Mouse (Mus musculus) CH12.LX (cell line): Measurements from ENCODE around the gene Rbfox1. TPM values are rescaled to one million over a fixed set of nuclear protein-coding genes. Genes with fewer than 3 reads are reported as not detected.

Source experiments
- DNase-seq: peaks from one replicate; pipeline ENCODE4 v3.0.0-alpha.2; 2013; ENCODE audit errors: extremely low read depth
- H3K27ac ChIP-seq: 2 replicates; pipeline ENCODE4 v1.5.1; 2012; ENCODE audit warnings: low read depth, mild to moderate bottlenecking, control low read depth, moderate library complexity; ENCODE audit not compliant: insufficient read depth
- H3K27me3 ChIP-seq: replicated peaks from 2 replicates; pipeline ENCODE3; 2012; ENCODE audit warnings: inconsistent platforms
- H3K36me3 ChIP-seq, 2 experiments: replicated peaks in 1 of 2; 2 replicates each; pipeline versions ENCODE3 to v1.6.1; 2012; ENCODE audit warnings: inconsistent platforms in 1 of 2, low read length in 1 of 2, mild to moderate bottlenecking in 1 of 2, mixed read lengths in 1 of 2, moderate library complexity in 1 of 2; ENCODE audit not compliant: control insufficient read depth in 1 of 2, insufficient read depth in 1 of 2
- H3K4me1 ChIP-seq, 2 experiments: 2 replicates each; pipeline ENCODE4 v1.6.1; 2012; ENCODE audit warnings: inconsistent platforms in 1 of 2, moderate library complexity in 1 of 2; ENCODE audit not compliant: insufficient read depth in 2 of 2, control insufficient read depth in 1 of 2
- H3K4me2 ChIP-seq: 2 replicates; pipeline ENCODE4 v1.6.1; 2012; ENCODE audit warnings: low read depth, mild to moderate bottlenecking, control low read depth; ENCODE audit not compliant: poor library complexity, insufficient read depth, severe bottlenecking
- H3K4me3 ChIP-seq, 3 experiments: fragments of 150-350 bp in 1 of 3; sonication (generic) in 1 of 3; replicated peaks in 1 of 3; 2 replicates each; pipeline versions ENCODE3 to v1.5.1; 2011 to 2012; ENCODE audit warnings: low read depth in 2 of 3, low read length in 2 of 3, mild to moderate bottlenecking in 2 of 3, moderate library complexity in 2 of 3, control low read depth in 1 of 3, improper control_type of control experiment in 1 of 3, inconsistent platforms in 1 of 3, mixed read lengths in 1 of 3; ENCODE audit not compliant: poor library complexity in 1 of 3
- H3K79me2 ChIP-seq: replicated peaks from 2 replicates; pipeline ENCODE4 v1.6.1; 2012; ENCODE audit warnings: mild to moderate bottlenecking, moderate library complexity; ENCODE audit not compliant: control insufficient read depth, poor library complexity, insufficient read depth, severe bottlenecking; ENCODE audit errors: extremely low read depth
- H3K9ac ChIP-seq: 2 replicates; pipeline ENCODE4 v1.6.1; 2012; ENCODE audit warnings: low read depth, mild to moderate bottlenecking, control low read depth, moderate library complexity; ENCODE audit not compliant: insufficient read depth
- H3K9me3 ChIP-seq: replicated peaks from 2 replicates; pipeline ENCODE3; 2012; ENCODE audit warnings: low read length, inconsistent platforms, mixed read lengths
- BHLHE40 ChIP-seq: IDR thresholded peaks from 2 replicates; pipeline ENCODE4 v1.6.1; 2011; ENCODE audit warnings: mild to moderate bottlenecking, low read depth, low read length, improper control_type of control experiment
- CHD2 ChIP-seq: IDR thresholded peaks from 2 replicates; pipeline ENCODE4 v1.6.1; 2011; ENCODE audit warnings: low read length, improper control_type of control experiment
- CTCF ChIP-seq, 2 experiments: IDR thresholded peaks in 1 of 2; conservative IDR thresholded peaks in 1 of 2; 2 replicates each; pipeline ENCODE4 v1.5.1; 2011 to 2012; ENCODE audit warnings: low read depth in 2 of 2, low read length in 2 of 2, improper control_type of control experiment in 1 of 2, inconsistent platforms in 1 of 2, mild to moderate bottlenecking in 1 of 2, moderate library complexity in 1 of 2
- E2F4 ChIP-seq: IDR thresholded peaks from 2 replicates; pipeline ENCODE4 v1.6.1; 2011; ENCODE audit warnings: low read depth, low read length, improper control_type of control experiment; ENCODE audit not compliant: insufficient replicate concordance
- GABPA ChIP-seq: IDR thresholded peaks from 2 replicates; pipeline ENCODE4 v1.6.1; 2012; ENCODE audit warnings: low read depth, low read length, improper control_type of control experiment, inconsistent platforms; ENCODE audit not compliant: insufficient replicate concordance
- MAFK ChIP-seq: IDR thresholded peaks from 2 replicates; pipeline ENCODE4 v1.6.1; 2011; ENCODE audit warnings: low read length, improper control_type of control experiment; ENCODE audit not compliant: insufficient replicate concordance
- MAZ ChIP-seq: IDR thresholded peaks from 2 replicates; pipeline ENCODE4 v1.6.1; 2012; ENCODE audit warnings: low read depth, mild to moderate bottlenecking, inconsistent platforms, low read length, improper control_type of control experiment, moderate library complexity
- MXI1 ChIP-seq: IDR thresholded peaks from 2 replicates; pipeline ENCODE4 v1.6.1; 2011; ENCODE audit warnings: mild to moderate bottlenecking, low read depth, low read length, improper control_type of control experiment
- MYC ChIP-seq: IDR thresholded peaks from 2 replicates; pipeline ENCODE4 v1.6.1; 2011; ENCODE audit warnings: low read depth, mild to moderate bottlenecking, improper control_type of control experiment, low read length
- POLR2AphosphoS2 ChIP-seq: IDR thresholded peaks from 2 replicates; pipeline ENCODE4 v1.6.1; 2011; ENCODE audit warnings: low read depth, low read length, improper control_type of control experiment
- RAD21 ChIP-seq: IDR thresholded peaks from 2 replicates; pipeline ENCODE4 v1.6.1; 2011; ENCODE audit warnings: low read depth, mild to moderate bottlenecking, low read length, improper control_type of control experiment, moderate library complexity
- USF1 ChIP-seq: IDR thresholded peaks from 2 replicates; pipeline ENCODE4 v1.6.1; 2014; ENCODE audit warnings: low read depth, mild to moderate bottlenecking, inconsistent platforms, low read length, improper control_type of control experiment
- USF2 ChIP-seq: conservative IDR thresholded peaks from 2 replicates; pipeline ENCODE4 v1.6.1; 2011; ENCODE audit warnings: low read depth, low read length, improper control_type of control experiment
- dilution Hi-C: fragments of 300-500 bp; cut with MboI; formaldehyde crosslinking; loops from 2 replicates; pipeline ENCODE4 v1.14.3; 2020; ENCODE audit warnings: low sequenced_read_pairs; ENCODE audit not compliant: extremely low pct_unique_long_range_greater_than_20kb, extremely low pct_ligation_motif_present
- in situ Hi-C: fragments of 300-500 bp; cut with MboI; formaldehyde crosslinking; loops from 3 replicates; pipeline ENCODE4 v1.14.3; 2019; ENCODE audit warnings: low sequenced_read_pairs, low pct_ligation_motif_present, low pct_unique_long_range_greater_than_20kb, mixed read lengths
- polyA plus RNA-seq: library from polyadenylated mRNA; unstranded; fragments of >175 nt; gene quantifications from 2 replicates; pipeline ENCODE4 v1.2.1, GENCODE M21; 2012; ENCODE audit warnings: low read depth; ENCODE audit not compliant: insufficient read length
- total RNA-seq, 2 experiments: library from RNA; depleted of rRNA; stranded (reverse); fragments of 300-350 nt in 1 of 2; fragments of >200 nt in 1 of 2; gene quantifications; 2 replicates each; pipeline ENCODE4 v1.2.3; 2012 to 2014

The Rbfox1 gene
- total and polyA plus RNA-seq, 3 experiments = not detected

- H3K36me3 ChIP-seq = no peaks in the 10 kb centered on the region
- H3K27ac ChIP-seq = no peak overlapping the region
- DNase-seq = no peak
- H3K4me1 ChIP-seq = no peaks in the 10 kb centered on the region
- TF ChIP-seq CHD2 (no peak), BHLHE40 (no peak)
- H3K79me2 ChIP-seq = no peaks in the 10 kb centered on the region
- no peak overlapping the region for H3K4me3 ChIP-seq
- H3K4me2 ChIP-seq = no peak overlapping the region
- peaks cover 75% of the 10 kb centered on the region for H3K9me3 ChIP-seq
- no peak overlapping the region for H3K9ac ChIP-seq
- in situ Hi-C loops = no loop called here
- dilution Hi-C loops = no loop called here
- H3K27me3 ChIP-seq = no peaks in the 10 kb centered on the region
Observed at GRCm38 (mm10) chr16:6833486-6833885, 948.3 kb downstream of the Rbfox1 start.

GRCm38 (mm10) chr16:6835051-6835450, 949.9 kb downstream of the Rbfox1 start:
- DNase-seq = no peak
- dilution Hi-C loops (no loop called here), in situ Hi-C loops (no loop called here)
- Histone ChIP-seq H3K9me3 (peaks cover 75% of the 10 kb centered on the region), H3K4me3 (no peak overlapping the region), H3K27me3 (no peaks in the 10 kb centered on the region), H3K36me3 (no peaks in the 10 kb centered on the region), H3K27ac (no peak overlapping the region), H3K79me2 (no peaks in the 10 kb centered on the region), H3K9ac (no peak overlapping the region), H3K4me2 (no peak overlapping the region), H3K4me1 (no peaks in the 10 kb centered on the region)
- TF ChIP-seq MYC = no peak
- no peak for TF ChIP-seq MAFK
- TF ChIP-seq POLR2AphosphoS2 = no peak

GRCm38 (mm10) chr16:6839299-6839995, 954.3 kb downstream of the Rbfox1 start:
- H3K9ac ChIP-seq = no peak overlapping the region
- no peak for DNase-seq
- no peak overlapping the region for H3K4me3 ChIP-seq
- H3K79me2 ChIP-seq = no peaks in the 10 kb centered on the region
- no peak overlapping the region for H3K4me2 ChIP-seq
- H3K9me3 ChIP-seq = peaks cover 82% of the 10 kb centered on the region
- H3K27ac ChIP-seq = no peak overlapping the region
- no peaks in the 10 kb centered on the region for H3K36me3 ChIP-seq
- in situ Hi-C loops = no loop called here
- no peaks in the 10 kb centered on the region for H3K4me1 ChIP-seq
- no peak for TF ChIP-seq MXI1
- TF ChIP-seq MAFK = no peak
- TF ChIP-seq POLR2AphosphoS2 = no peak
- peak; percentile 15 for TF ChIP-seq RAD21
- TF ChIP-seq E2F4 = no peak
- TF ChIP-seq USF2 = no peak
- no peak for TF ChIP-seq GABPA
- peak in 1 of 2 experiments; percentile 18; a peak in 1 of 4 replicates for TF ChIP-seq CTCF (conservative IDR thresholded peaks at IDR 0.05 in 1 of 2, IDR thresholded peaks at IDR 0.05 in 1 of 2; ENCODE audit: low read depth in 2 of 2, low read length in 2 of 2)
- TF ChIP-seq USF1 = no peak
- no peak for TF ChIP-seq MAZ
- dilution Hi-C loops = no loop called here
- H3K27me3 ChIP-seq = no peaks in the 10 kb centered on the region
